Mouse (Mus musculus) stomach, postnatal 0 days (tissue): Measurements from ENCODE around the gene Ppil4. TPM values are rescaled to one million over a fixed set of nuclear protein-coding genes. Genes with fewer than 3 reads are reported as not detected.
"Not testable (repeated sequence)": the region's sequence is repeated elsewhere in the genome, so short reads cannot be mapped to it uniquely, and the experiment has no call there.

Experiments
- ATAC-seq: fragments of 200-750 bp; cut with Nextera tagmentation; 2 replicates; pipeline ENCODE4 v1.8.0; 2017; ENCODE audit not compliant: low FRiP score, low TSS enrichment
- DNase-seq: peaks from one replicate; pipeline ENCODE4 v3.0.0-alpha.2; 2016; ENCODE audit warnings: low spot score
- H3K27ac ChIP-seq: fragments of 300-500 bp; sonication (generic); replicated peaks from 2 replicates; pipeline ENCODE4 v1.5.1; 2014; ENCODE audit warnings: mild to moderate bottlenecking, control low read depth
- H3K27me3 ChIP-seq: fragments of 300-500 bp; sonication (generic); 2 replicates; pipeline ENCODE4 v1.6.1; 2014; ENCODE audit warnings: low read length; ENCODE audit not compliant: control insufficient read depth, insufficient read depth
- H3K36me3 ChIP-seq: fragments of 300-500 bp; sonication (generic); 2 replicates; pipeline ENCODE4 v1.6.1; 2014; ENCODE audit warnings: low read length, mixed read lengths; ENCODE audit not compliant: control insufficient read depth, insufficient read depth
- H3K4me1 ChIP-seq: fragments of 300-500 bp; sonication (generic); replicated peaks from 2 replicates; pipeline ENCODE4 v1.6.1; 2014; ENCODE audit warnings: antibody characterized with exemption; ENCODE audit not compliant: control insufficient read depth, insufficient read depth
- H3K4me2 ChIP-seq: fragments of 300-500 bp; sonication (generic); replicated peaks from 2 replicates; pipeline ENCODE4 v1.6.1; 2014; ENCODE audit warnings: low read depth, mild to moderate bottlenecking, control low read depth, moderate library complexity
- H3K4me3 ChIP-seq: fragments of 300-500 bp; sonication (generic); 2 replicates; pipeline ENCODE4 v1.5.1; 2014; ENCODE audit warnings: low read depth, low read length, control low read depth
- H3K9ac ChIP-seq: fragments of 300-500 bp; sonication (generic); 2 replicates; pipeline ENCODE4 v1.6.1; 2014; ENCODE audit warnings: mild to moderate bottlenecking, low read length, control low read depth, mixed read lengths
- H3K9me3 ChIP-seq: fragments of 300-500 bp; sonication (generic); 2 replicates; pipeline ENCODE4 v1.6.1; 2016; ENCODE audit warnings: low read length; ENCODE audit not compliant: control insufficient read depth
- CTCF ChIP-seq: IDR thresholded peaks from 2 replicates; pipeline ENCODE4 v1.5.1; 2016; ENCODE audit warnings: antibody characterized with exemption, low read depth, mild to moderate bottlenecking, moderate library complexity
- EP300 ChIP-seq: optimal IDR thresholded peaks from 2 replicates; pipeline ENCODE3; 2016; ENCODE audit warnings: antibody characterized with exemption
- WGBS: fragments of 180-500 bp; shearing (Covaris S2); extraction: QIAGEN DNeasy Blood & Tissue Kit; methylation state at CpG from one replicate; pipeline ENCODE4 v1.1.7; 2014; 5-methylcytosine and 5-hydroxymethylcytosine counted together
- polyA plus RNA-seq: library from polyadenylated mRNA; unstranded; fragments of >200 nt; fragmentation: Nextera tagmentation; extraction: Ambion mirVana; gene quantifications from 2 replicates; pipeline ENCODE4 v1.2.1, GENCODE M21; 2015

Ppil4 gene
- 21.3 and 23.3 TPM in 2 replicates for polyA plus RNA-seq

DNA sequence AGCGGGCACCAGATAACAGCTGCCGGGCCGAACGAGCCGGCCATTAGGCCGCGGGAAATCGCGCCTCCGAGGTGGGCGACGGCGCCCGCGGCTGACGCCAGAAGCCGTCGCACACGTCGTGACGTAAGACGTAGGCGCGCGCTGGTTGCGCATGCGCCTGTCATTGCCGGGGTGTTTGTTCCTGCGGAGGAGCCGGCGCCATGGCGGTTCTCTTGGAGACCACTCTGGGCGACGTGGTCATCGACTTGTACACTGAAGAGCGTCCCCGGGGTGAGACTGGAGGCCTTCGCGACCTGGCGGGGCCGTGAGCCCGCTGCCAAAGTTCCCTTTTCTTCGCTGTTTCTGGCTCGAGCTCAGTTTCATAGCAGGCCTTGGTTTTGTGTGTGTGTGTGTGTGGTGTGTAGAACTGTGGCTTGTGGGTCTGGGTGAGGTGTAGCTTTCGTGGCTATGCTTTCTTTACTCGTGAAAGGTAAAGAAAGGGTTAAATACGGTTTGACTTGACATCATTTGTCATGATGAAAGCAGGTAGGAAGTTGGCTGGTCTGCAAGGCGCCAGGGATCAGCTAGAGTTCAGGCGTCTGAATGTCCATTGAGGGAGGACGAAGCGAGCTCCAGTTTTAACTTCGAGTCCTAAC, at the start of gene Ppil4, which contains the start of gene Ginm1:
Ppil4 (plus strand) TSS at position 141 of the 635 bp plus-strand sequence.
Ginm1 (minus strand) TSS at position 74 of the 635 bp plus-strand sequence.
- DNase-seq (peak; percentile 90), ATAC-seq (peak; percentile 95)
- no peaks in the 10 kb centered on the region for H3K27me3 ChIP-seq
- peak within 1 kb of the TSS; percentile 92 for H3K9ac ChIP-seq
- TF ChIP-seq CTCF = no peak
- peaks cover 4% of the 10 kb centered on the region for H3K4me1 ChIP-seq
- peak within 1 kb of the TSS; percentile 72 for H3K4me2 ChIP-seq
- under 1% methylated on average over 52 of the region's 52 CpGs for WGBS
- no peaks in the 10 kb centered on the region for H3K9me3 ChIP-seq
- peak within 1 kb of the TSS; percentile 85 for H3K27ac ChIP-seq
- peaks cover 4% of the 10 kb centered on the region for H3K36me3 ChIP-seq
- peak within 1 kb of the TSS; percentile 90 for H3K4me3 ChIP-seq

DNA sequence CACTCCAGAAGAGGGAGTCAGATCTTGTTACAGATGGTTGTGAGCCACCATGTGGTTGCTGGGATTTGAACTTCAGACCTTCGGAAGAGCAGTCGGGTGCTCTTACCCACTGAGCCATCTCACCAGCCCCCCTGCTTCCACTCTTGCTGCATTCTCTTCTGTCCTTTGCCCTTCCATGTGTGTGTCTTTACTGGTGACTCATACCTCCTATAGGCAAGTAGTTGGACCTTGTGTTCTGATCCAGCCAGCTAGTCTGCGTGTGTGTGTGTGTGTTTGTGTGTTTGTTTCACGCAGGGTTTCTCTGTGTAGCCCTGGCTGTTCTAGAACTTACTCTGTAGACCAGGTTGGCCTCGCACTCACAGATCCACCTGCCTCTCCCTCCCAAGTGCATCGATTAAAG, 47.2 kb upstream of the Ppil4 start:
- not testable (repeated sequence) for DNase-seq, ATAC-seq, H3K27me3 ChIP-seq, H3K27ac ChIP-seq, H3K4me1 ChIP-seq, H3K9ac ChIP-seq, H3K4me3 ChIP-seq, H3K4me2 ChIP-seq, H3K9me3 ChIP-seq
- WGBS = 94% methylated on average over 6 of the region's 6 CpGs
- H3K36me3 ChIP-seq = peaks cover 24% of the 10 kb centered on the region

DNA sequence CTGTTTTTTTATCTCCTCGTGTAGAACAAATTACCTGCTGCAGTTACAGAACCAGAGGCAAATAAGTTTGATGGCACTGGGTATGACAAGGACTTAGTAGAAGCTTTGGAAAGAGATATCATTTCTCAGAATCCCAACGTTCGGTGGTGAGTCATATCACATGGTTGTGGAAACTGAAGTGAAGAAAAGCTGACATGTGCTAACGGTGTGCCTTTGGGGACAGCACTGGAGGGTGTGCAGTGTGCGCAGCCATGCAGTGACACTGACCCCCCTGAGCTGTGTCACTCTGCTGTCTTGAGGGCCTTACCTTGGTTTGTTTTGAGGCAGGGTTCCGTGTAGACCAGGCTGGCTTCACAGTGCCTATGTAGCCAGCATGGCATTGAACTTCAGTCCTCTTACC, 43.9 kb upstream of the Ppil4 start:
- ATAC-seq = no peak
- WGBS = 90% methylated on average over 6 of the region's 6 CpGs
- TF ChIP-seq EP300 = no peak

DNA sequence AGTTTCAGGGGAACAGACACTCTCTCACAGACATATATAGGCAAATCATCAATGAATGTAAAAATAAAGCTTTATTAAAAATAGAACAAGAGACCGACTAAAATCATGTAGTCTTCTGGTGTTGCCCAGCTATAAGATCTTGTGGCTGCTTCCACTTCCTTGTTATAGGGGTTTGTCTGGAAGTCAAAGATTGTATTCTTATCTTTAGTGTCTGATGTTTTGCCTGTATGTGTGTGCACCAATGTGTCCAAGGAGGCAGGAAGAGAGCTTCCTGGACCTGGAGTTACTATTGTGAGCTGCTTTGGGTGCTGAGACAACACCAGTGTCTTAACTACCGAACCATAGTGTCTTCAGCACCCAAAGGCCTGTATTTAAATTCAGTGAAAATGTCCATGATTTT, 35.1 kb upstream of the Ppil4 start:
- no peak for DNase-seq
- H3K4me2 ChIP-seq = no peak overlapping the region
- H3K9me3 ChIP-seq = no peaks in the 10 kb centered on the region
- TF ChIP-seq EP300 = no peak
- TF ChIP-seq CTCF = no peak
- H3K4me3 ChIP-seq = no peak overlapping the region
- H3K36me3 ChIP-seq = peaks cover 13% of the 10 kb centered on the region
- WGBS = 91% methylated on average over 2 of the region's 2 CpGs
- H3K9ac ChIP-seq = no peak overlapping the region
- ATAC-seq = no peak
- no peak overlapping the region for H3K27ac ChIP-seq
- H3K4me1 ChIP-seq = no peaks in the 10 kb centered on the region
- H3K27me3 ChIP-seq = no peaks in the 10 kb centered on the region

More for the DNA sequence above, 43.9 kb upstream of the Ppil4 start:
- Histone ChIP-seq H3K4me2 (no peak overlapping the region), H3K27ac (no peak overlapping the region), H3K4me1 (no peaks in the 10 kb centered on the region), H3K9me3 (no peaks in the 10 kb centered on the region), H3K27me3 (no peaks in the 10 kb centered on the region), H3K4me3 (no peak overlapping the region), H3K9ac (no peak overlapping the region), H3K36me3 (peaks cover 24% of the 10 kb centered on the region)
- no peak for DNase-seq

DNA sequence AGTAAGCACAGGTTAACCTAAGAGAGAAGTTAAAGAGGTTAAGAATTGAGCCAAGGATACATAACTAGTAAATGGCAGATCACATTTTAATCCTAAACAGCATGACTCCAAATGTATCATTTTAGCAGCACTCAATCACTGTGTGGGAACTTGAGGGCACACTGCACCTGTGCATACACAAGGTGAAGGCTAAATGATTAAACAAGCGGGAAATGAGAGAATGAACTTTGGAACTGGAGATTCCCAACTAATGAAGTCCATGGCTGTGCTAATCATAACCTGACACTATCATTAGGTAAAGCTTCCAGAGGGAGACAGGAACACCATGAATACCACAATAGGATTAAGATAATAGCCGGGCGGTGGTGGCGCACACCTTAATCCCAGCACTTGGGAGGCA, 20.3 kb upstream of the Ppil4 start:
- Histone ChIP-seq H3K4me1 (no peaks in the 10 kb centered on the region), H3K27me3 (no peaks in the 10 kb centered on the region), H3K4me2 (no peak overlapping the region), H3K4me3 (no peak overlapping the region), H3K9me3 (no peaks in the 10 kb centered on the region), H3K36me3 (peaks cover 14% of the 10 kb centered on the region), H3K9ac (no peak overlapping the region), H3K27ac (no peak overlapping the region)
- 89% methylated on average over 4 of the region's 4 CpGs for WGBS
- no peak for DNase-seq
- TF ChIP-seq EP300 = no peak
- ATAC-seq = no peak

DNA sequence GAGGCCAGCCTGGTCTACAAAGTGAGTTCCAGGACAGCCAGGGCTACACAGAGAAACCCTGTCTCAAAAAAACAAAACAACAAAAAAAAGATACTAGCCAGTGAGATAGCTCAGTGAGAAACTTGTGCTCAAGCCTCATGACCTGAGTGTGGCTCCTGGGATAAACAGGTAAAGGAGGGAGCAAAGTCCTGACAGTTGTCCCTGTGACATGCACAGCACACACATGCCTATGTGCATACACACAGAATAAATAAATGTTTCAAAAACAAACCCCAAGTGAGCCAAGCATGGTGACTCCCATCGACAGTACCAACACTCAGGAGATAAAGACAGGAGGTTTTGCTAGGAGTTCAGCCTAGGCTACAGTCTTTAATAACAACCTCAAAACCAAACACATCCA, 19.9 kb upstream of the Ppil4 start:
- Histone ChIP-seq H3K27me3 (no peaks in the 10 kb centered on the region), H3K9ac (no peak overlapping the region), H3K4me3 (no peak overlapping the region), H3K27ac (no peak overlapping the region), H3K4me1 (no peaks in the 10 kb centered on the region), H3K36me3 (peaks cover 14% of the 10 kb centered on the region), H3K4me2 (no peak overlapping the region), H3K9me3 (no peaks in the 10 kb centered on the region)
- DNase-seq (no peak), ATAC-seq (no peak)
- WGBS = 64% methylated on average over 1 of the region's 1 CpGs
- TF ChIP-seq CTCF (no peak), EP300 (no peak)
